Mouse (Mus musculus): ENCODE measurements around the gene Hsdl1. TPM values are rescaled to one million over a fixed set of nuclear protein-coding genes. Genes with fewer than 3 reads are reported as not detected.

Hsdl1 gene
- 11.0 TPM for polyA plus RNA-seq (2012; fragmentation: generic; extraction: Trizol)
- long read RNA-seq, experiment 1, transcript Hsdl1-201 (5 exons, 3,141 nt): major isoform, 13 of 17 reads
- long read RNA-seq, experiment 1, partial matches to known transcripts: 0 of 17 reads
- long read RNA-seq, experiment 1, other reads (novel, unspliced or antisense): 4 of 17 reads
- long read RNA-seq, experiment 2, transcript Hsdl1-201 (5 exons, 3,141 nt): major isoform, 152 of 198 reads
- long read RNA-seq, experiment 2, partial matches to known transcripts: 8 of 198 reads
- long read RNA-seq, experiment 2, other reads (novel, unspliced or antisense): 38 of 198 reads

DNA sequence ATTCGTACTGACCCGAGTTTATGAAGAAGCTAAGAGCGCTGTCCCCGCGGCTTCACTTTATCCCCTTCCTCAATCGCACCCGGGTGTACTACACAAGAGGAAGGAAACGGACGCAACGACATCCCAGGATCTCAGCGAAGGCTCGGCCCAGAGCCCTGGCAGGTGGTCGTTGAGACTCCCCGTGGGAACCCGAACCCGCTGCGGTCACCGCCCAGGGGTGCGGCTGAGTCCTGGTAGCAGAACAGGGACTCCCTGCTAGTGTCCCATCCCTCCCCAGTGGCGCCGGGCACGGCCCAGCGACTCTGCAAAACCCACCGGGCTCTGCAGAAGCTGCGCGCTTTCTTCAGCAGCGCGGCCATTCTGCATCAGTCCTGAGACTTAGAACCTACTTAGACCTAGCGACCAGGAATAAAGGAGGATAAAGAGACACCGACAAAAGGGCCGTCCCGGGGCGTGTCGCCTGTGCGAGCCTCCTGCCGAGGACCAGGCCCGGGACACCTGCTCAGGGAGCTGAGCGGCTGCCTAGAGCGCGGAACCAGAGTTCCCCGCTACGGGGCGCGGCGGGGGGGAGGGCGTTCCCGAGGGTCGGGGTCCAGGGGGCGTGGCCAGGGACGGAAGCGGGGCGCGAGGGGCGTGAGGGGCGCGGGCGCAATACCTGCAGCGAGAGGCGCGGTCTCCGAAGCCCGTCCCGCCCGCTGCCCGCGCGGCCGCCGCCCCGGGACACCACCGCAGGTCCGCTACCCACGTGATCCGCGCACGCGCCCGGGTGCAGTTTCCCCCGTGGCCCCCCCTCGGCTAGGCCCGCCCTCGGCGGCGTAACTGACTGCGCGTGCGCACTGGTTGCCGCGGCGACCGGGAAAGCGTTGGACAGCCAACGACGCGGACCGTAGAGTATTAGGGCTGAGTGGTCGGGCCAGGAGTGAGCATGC lies at the start of gene Hsdl1, which contains the start of gene Dnaaf1:
TSS of gene Hsdl1 (minus strand) at position 747 of the 929 bp plus-strand sequence.
TSS of gene Dnaaf1 (plus strand) at position 799 of the 929 bp plus-strand sequence.
- H3K27me3 ChIP-seq (ENCODE audit: control insufficient read depth, insufficient read depth, insufficient read length): peaks cover 37% of the 10 kb centered on the region
- H3K36me3 ChIP-seq (ENCODE audit: control insufficient read depth, insufficient read depth): no peaks in the 10 kb centered on the region
- H3K79me3 ChIP-seq (ENCODE audit: low read depth): no peaks in the 10 kb centered on the region
- peak within 1 kb of the TSS; percentile 90 for H3ac ChIP-seq (ENCODE audit: control insufficient read depth, insufficient read length, low read depth)
- H3K4me3 ChIP-seq (ENCODE audit: insufficient read depth, poor library complexity, severe bottlenecking): peak within 1 kb of the TSS; percentile 53
- H3K79me2 ChIP-seq (ENCODE audit: control insufficient read depth, insufficient read depth): peaks cover 11% of the 10 kb centered on the region
- TF ChIP-seq FOSL1 (IDR thresholded peaks at IDR 0.05; ENCODE audit: insufficient read depth, low read length, poor library complexity, severe bottlenecking) (no peak), MYOD1 (IDR thresholded peaks at IDR 0.05; ENCODE audit: control insufficient read depth, insufficient read length, low read depth) (no peak), CEBPB (IDR thresholded peaks at IDR 0.05; ENCODE audit: low read depth) (no peak), MAX (IDR thresholded peaks at IDR 0.05) (peak; percentile 49), CTCF (IDR thresholded peaks at IDR 0.05; ENCODE audit: control insufficient read depth, insufficient read depth, insufficient read length) (no peak), MYOG (IDR thresholded peaks at IDR 0.05; ENCODE audit: control insufficient read depth, extremely low read depth, insufficient read length) (no peak), USF1 (IDR thresholded peaks at IDR 0.05; ENCODE audit: low read depth) (peak; percentile 78)

DNA sequence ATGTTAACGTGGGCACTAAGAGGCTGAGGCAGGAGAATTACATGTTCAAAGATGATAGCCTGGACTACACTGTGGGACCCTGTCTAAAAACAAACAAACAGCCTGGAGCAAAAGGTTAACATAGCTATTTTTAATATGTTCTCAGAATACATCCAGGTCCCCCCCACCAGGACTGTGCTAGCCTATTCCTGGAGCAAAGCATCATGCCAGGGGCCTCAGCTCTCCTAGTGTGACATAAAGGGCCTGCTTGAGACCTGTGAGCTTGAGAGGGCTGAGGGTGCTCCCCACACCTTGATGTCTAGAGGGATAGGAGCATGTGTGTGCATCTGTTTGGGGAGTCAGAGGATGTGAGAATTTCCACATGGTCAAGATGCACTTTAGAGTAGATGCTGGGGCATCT lies 48.8 kb upstream of the Hsdl1 start:
- H3K79me3 ChIP-seq (ENCODE audit: low read depth): no peaks in the 10 kb centered on the region
- no peak overlapping the region for H3K4me3 ChIP-seq (ENCODE audit: insufficient read depth, poor library complexity, severe bottlenecking)
- no peak overlapping the region for H3ac ChIP-seq (ENCODE audit: control insufficient read depth, insufficient read length, low read depth)
- no peak for TF ChIP-seq MYOD1 (IDR thresholded peaks at IDR 0.05; ENCODE audit: control insufficient read depth, insufficient read length, low read depth)
- no peak for TF ChIP-seq MYOG (IDR thresholded peaks at IDR 0.05; ENCODE audit: control insufficient read depth, extremely low read depth, insufficient read length)
- no peak for TF ChIP-seq USF1 (IDR thresholded peaks at IDR 0.05; ENCODE audit: low read depth)
- no peak for TF ChIP-seq CEBPB (IDR thresholded peaks at IDR 0.05; ENCODE audit: low read depth)
- TF ChIP-seq FOSL1 (IDR thresholded peaks at IDR 0.05; ENCODE audit: insufficient read depth, low read length, poor library complexity, severe bottlenecking): no peak
- TF ChIP-seq MAX (IDR thresholded peaks at IDR 0.05): no peak
- TF ChIP-seq CTCF (IDR thresholded peaks at IDR 0.05; ENCODE audit: control insufficient read depth, insufficient read depth, insufficient read length): no peak
- no peaks in the 10 kb centered on the region for H3K79me2 ChIP-seq (ENCODE audit: control insufficient read depth, insufficient read depth)
- no peaks in the 10 kb centered on the region for H3K36me3 ChIP-seq (ENCODE audit: control insufficient read depth, insufficient read depth)
- H3K27me3 ChIP-seq (ENCODE audit: control insufficient read depth, insufficient read depth, insufficient read length): peaks cover 82% of the 10 kb centered on the region

DNA sequence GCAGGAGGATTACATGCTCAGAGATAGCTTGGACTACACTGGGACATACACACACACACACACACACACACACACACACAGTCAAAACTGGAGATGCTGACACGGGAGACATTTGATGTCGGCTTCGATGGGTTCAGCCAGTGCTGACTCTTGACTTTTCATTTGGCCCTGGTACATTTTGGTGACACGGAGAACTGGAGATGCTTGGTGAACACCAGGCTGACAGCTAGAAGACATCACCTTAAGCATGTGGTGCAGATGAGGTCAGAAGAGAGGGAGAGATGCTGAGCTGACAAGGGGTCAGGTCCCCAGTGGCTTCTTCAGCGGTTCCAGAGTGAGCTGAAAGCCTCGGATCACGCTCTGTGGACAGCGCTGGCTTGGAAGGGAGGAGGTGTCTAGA lies 48.1 kb upstream of the Hsdl1 start:
- TF ChIP-seq MAX (IDR thresholded peaks at IDR 0.05) (no peak), USF1 (IDR thresholded peaks at IDR 0.05; ENCODE audit: low read depth) (no peak), MYOD1 (IDR thresholded peaks at IDR 0.05; ENCODE audit: control insufficient read depth, insufficient read length, low read depth) (no peak)
- no peak overlapping the region for H3ac ChIP-seq (ENCODE audit: control insufficient read depth, insufficient read length, low read depth)
- no peaks in the 10 kb centered on the region for H3K36me3 ChIP-seq (ENCODE audit: control insufficient read depth, insufficient read depth)
- no peaks in the 10 kb centered on the region for H3K79me2 ChIP-seq (ENCODE audit: control insufficient read depth, insufficient read depth)
- no peak overlapping the region for H3K4me3 ChIP-seq (ENCODE audit: insufficient read depth, poor library complexity, severe bottlenecking)
- no peaks in the 10 kb centered on the region for H3K79me3 ChIP-seq (ENCODE audit: low read depth)
- H3K27me3 ChIP-seq (ENCODE audit: control insufficient read depth, insufficient read depth, insufficient read length): peaks cover 84% of the 10 kb centered on the region

DNA sequence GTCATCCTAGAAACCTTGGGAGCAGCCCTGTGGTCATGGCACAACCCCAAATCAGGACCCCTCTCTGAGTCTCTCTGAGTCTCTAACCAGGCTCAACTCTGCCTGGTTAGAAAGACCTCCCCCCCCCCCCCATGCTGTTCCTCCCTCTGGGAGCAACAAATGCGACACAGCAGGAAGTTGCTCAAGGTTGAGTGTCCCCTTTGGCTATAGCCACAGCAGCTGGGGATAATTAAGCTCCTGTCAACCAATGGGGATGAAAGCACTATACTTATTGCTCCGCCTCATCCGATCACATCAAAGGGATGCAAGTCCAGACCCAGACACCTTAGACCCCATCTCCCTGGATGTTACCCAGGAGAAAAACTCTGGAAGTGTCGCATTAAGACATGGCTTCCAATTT lies 47.6 kb upstream of the Hsdl1 start:
- Histone ChIP-seq H3K27me3 (ENCODE audit: control insufficient read depth, insufficient read depth, insufficient read length) (peaks cover 84% of the 10 kb centered on the region), H3K4me3 (ENCODE audit: insufficient read depth, poor library complexity, severe bottlenecking) (no peak overlapping the region), H3ac (ENCODE audit: control insufficient read depth, insufficient read length, low read depth) (no peak overlapping the region), H3K79me2 (ENCODE audit: control insufficient read depth, insufficient read depth) (no peaks in the 10 kb centered on the region), H3K36me3 (ENCODE audit: control insufficient read depth, insufficient read depth) (no peaks in the 10 kb centered on the region), H3K79me3 (ENCODE audit: low read depth) (no peaks in the 10 kb centered on the region)
- TF ChIP-seq MYOG (IDR thresholded peaks at IDR 0.05; ENCODE audit: control insufficient read depth, extremely low read depth, insufficient read length) (no peak), MYOD1 (IDR thresholded peaks at IDR 0.05; ENCODE audit: control insufficient read depth, insufficient read length, low read depth) (no peak), MAX (IDR thresholded peaks at IDR 0.05) (no peak), USF1 (IDR thresholded peaks at IDR 0.05; ENCODE audit: low read depth) (no peak), CEBPB (IDR thresholded peaks at IDR 0.05; ENCODE audit: low read depth) (no peak), CTCF (IDR thresholded peaks at IDR 0.05; ENCODE audit: control insufficient read depth, insufficient read depth, insufficient read length) (no peak), FOSL1 (IDR thresholded peaks at IDR 0.05; ENCODE audit: insufficient read depth, low read length, poor library complexity, severe bottlenecking) (no peak)

GRCm38 (mm10) chr8:119620848-119621465 lies 46.0 kb upstream of the Hsdl1 start:
- no peaks in the 10 kb centered on the region for H3K79me2 ChIP-seq (ENCODE audit: control insufficient read depth, insufficient read depth)
- no peaks in the 10 kb centered on the region for H3K36me3 ChIP-seq (ENCODE audit: control insufficient read depth, insufficient read depth)
- H3K27me3 ChIP-seq (ENCODE audit: control insufficient read depth, insufficient read depth, insufficient read length): peaks cover 86% of the 10 kb centered on the region
- H3K4me3 ChIP-seq (ENCODE audit: insufficient read depth, poor library complexity, severe bottlenecking): no peak overlapping the region
- no peak for TF ChIP-seq CTCF (IDR thresholded peaks at IDR 0.05; ENCODE audit: control insufficient read depth, insufficient read depth, insufficient read length)
- TF ChIP-seq USF1 (IDR thresholded peaks at IDR 0.05; ENCODE audit: low read depth): no peak
- no peak for TF ChIP-seq FOSL1 (IDR thresholded peaks at IDR 0.05; ENCODE audit: insufficient read depth, low read length, poor library complexity, severe bottlenecking)
- no peak for TF ChIP-seq MYOD1 (IDR thresholded peaks at IDR 0.05; ENCODE audit: control insufficient read depth, insufficient read length, low read depth)
- no peak for TF ChIP-seq MYOG (IDR thresholded peaks at IDR 0.05; ENCODE audit: control insufficient read depth, extremely low read depth, insufficient read length)
- no peak for TF ChIP-seq MAX (IDR thresholded peaks at IDR 0.05)
- no peak for TF ChIP-seq CEBPB (IDR thresholded peaks at IDR 0.05; ENCODE audit: low read depth)
- H3K79me3 ChIP-seq (ENCODE audit: low read depth): no peaks in the 10 kb centered on the region
- H3ac ChIP-seq (ENCODE audit: control insufficient read depth, insufficient read length, low read depth): no peak overlapping the region
